Mouse (Mus musculus): Measurements from ENCODE around the gene Klhdc3. TPM values are rescaled to one million over a fixed set of nuclear protein-coding genes. Genes with fewer than 3 reads are reported as not detected.

Klhdc3 gene
- polyA plus RNA-seq, 1 experiment from 2014 or later = 147 TPM

GRCm38 (mm10) chr17:46642060-46642459 lies 38.7 kb downstream of the Klhdc3 start:
- no peak overlapping the region for H3K4me3 ChIP-seq (ENCODE audit: low read depth, low read length)
- DNase-seq (ENCODE audit: low spot score) = no peak
- no peak overlapping the region for H3K9ac ChIP-seq (ENCODE audit: low read length)
- H3K27me3 ChIP-seq (replicated peaks; ENCODE audit: control insufficient read depth, insufficient read depth, low read length) = no peaks in the 10 kb centered on the region
- H3K27ac ChIP-seq (ENCODE audit: low read depth, low read length) = no peak overlapping the region
- WGBS = 93% methylated on average over 17 of the region's 17 CpGs
- H3K4me2 ChIP-seq (ENCODE audit: low read length) = no peak overlapping the region
- ATAC-seq = no peak
- peaks cover 12% of the 10 kb centered on the region for H3K4me1 ChIP-seq (ENCODE audit: control insufficient read depth, insufficient read depth, low read length)
- H3K9me3 ChIP-seq (replicated peaks; ENCODE audit: control insufficient read depth, low read length) = no peaks in the 10 kb centered on the region
- H3K36me3 ChIP-seq (ENCODE audit: control insufficient read depth, insufficient read depth, low read length) = peaks cover 46% of the 10 kb centered on the region

GRCm38 (mm10) chr17:46639929-46640328 lies 40.8 kb downstream of the Klhdc3 start:
- Histone ChIP-seq H3K27ac (ENCODE audit: low read depth, low read length) (no peak overlapping the region), H3K27me3 (replicated peaks; ENCODE audit: control insufficient read depth, insufficient read depth, low read length) (no peaks in the 10 kb centered on the region), H3K4me3 (ENCODE audit: low read depth, low read length) (no peak overlapping the region), H3K9me3 (replicated peaks; ENCODE audit: control insufficient read depth, low read length) (no peaks in the 10 kb centered on the region), H3K4me1 (ENCODE audit: control insufficient read depth, insufficient read depth, low read length) (peaks cover 11% of the 10 kb centered on the region), H3K9ac (ENCODE audit: low read length) (no peak overlapping the region), H3K4me2 (ENCODE audit: low read length) (no peak overlapping the region), H3K36me3 (ENCODE audit: control insufficient read depth, insufficient read depth, low read length) (peaks cover 55% of the 10 kb centered on the region)
- DNase-seq (ENCODE audit: low spot score) (no peak), ATAC-seq (no peak)
- WGBS = 72% methylated on average over 9 of the region's 9 CpGs

GRCm38 (mm10) chr17:46636831-46637523 lies 43.7 kb downstream of the Klhdc3 start:
- Histone ChIP-seq H3K9ac (ENCODE audit: low read length) (no peak overlapping the region; the same call in 1 of the 2 replicates), H3K27ac (ENCODE audit: low read depth, low read length) (peak overlapping the region; percentile 61; the same call in 1 of the 2 replicates)
- ATAC-seq = peak; percentile 79

GRCm38 (mm10) chr17:46629685-46630441 lies 50.9 kb downstream of the Klhdc3 start:
- H3K27ac ChIP-seq (ENCODE audit: low read depth, low read length) = peak overlapping the region; percentile 82
- H3K4me1 ChIP-seq (ENCODE audit: control insufficient read depth, insufficient read depth, low read length) = peaks cover 14% of the 10 kb centered on the region
- H3K4me2 ChIP-seq (ENCODE audit: low read length) = peak overlapping the region; percentile 70
- H3K27me3 ChIP-seq (replicated peaks; ENCODE audit: control insufficient read depth, insufficient read depth, low read length) = no peaks in the 10 kb centered on the region
- H3K36me3 ChIP-seq (ENCODE audit: control insufficient read depth, insufficient read depth, low read length) = peaks cover 39% of the 10 kb centered on the region
- WGBS = 13% methylated on average over 12 of the region's 12 CpGs
- H3K9me3 ChIP-seq (replicated peaks; ENCODE audit: control insufficient read depth, low read length) = no peaks in the 10 kb centered on the region
- ATAC-seq (peak; percentile 6), DNase-seq (ENCODE audit: low spot score) (no peak)
- H3K9ac ChIP-seq (ENCODE audit: low read length) = peak overlapping the region; percentile 92
- peak overlapping the region; percentile 90 for H3K4me3 ChIP-seq (ENCODE audit: low read depth, low read length)

More at GRCm38 (mm10) chr17:46636831-46637523, 43.7 kb downstream of the Klhdc3 start:
- Histone ChIP-seq H3K4me2 (ENCODE audit: low read length) (peak overlapping the region; percentile 33), H3K36me3 (ENCODE audit: control insufficient read depth, insufficient read depth, low read length) (peaks cover 69% of the 10 kb centered on the region), H3K4me1 (ENCODE audit: control insufficient read depth, insufficient read depth, low read length) (peaks cover 7% of the 10 kb centered on the region; the same call in 1 of the 2 replicates), H3K27me3 (replicated peaks; ENCODE audit: control insufficient read depth, insufficient read depth, low read length) (no peaks in the 10 kb centered on the region), H3K9me3 (replicated peaks; ENCODE audit: control insufficient read depth, low read length) (no peaks in the 10 kb centered on the region), H3K4me3 (ENCODE audit: low read depth, low read length) (no peak overlapping the region)
- DNase-seq (ENCODE audit: low spot score) = peak; percentile 90
- WGBS = 15% methylated on average over 15 of the region's 15 CpGs

GRCm38 (mm10) chr17:46628791-46629684 lies 51.7 kb downstream of the Klhdc3 start, which contains the start of gene Ptk7:
Gene Ptk7 (minus strand): TSS chr17:46629504.
- H3K4me3 ChIP-seq (ENCODE audit: low read depth, low read length) = peak within 1 kb of the TSS; percentile 90
- peak; percentile 93 for DNase-seq (ENCODE audit: low spot score)
- H3K4me1 ChIP-seq (ENCODE audit: control insufficient read depth, insufficient read depth, low read length) = peaks cover 21% of the 10 kb centered on the region
- H3K27me3 ChIP-seq (replicated peaks; ENCODE audit: control insufficient read depth, insufficient read depth, low read length) = no peaks in the 10 kb centered on the region
- peaks cover 34% of the 10 kb centered on the region for H3K36me3 ChIP-seq (ENCODE audit: control insufficient read depth, insufficient read depth, low read length)
- 1% methylated on average over 73 of the region's 90 CpGs for WGBS
- H3K9ac ChIP-seq (ENCODE audit: low read length) = peak within 1 kb of the TSS; percentile 92
- no peaks in the 10 kb centered on the region for H3K9me3 ChIP-seq (replicated peaks; ENCODE audit: control insufficient read depth, low read length)
- H3K4me2 ChIP-seq (ENCODE audit: low read length) = peak within 1 kb of the TSS; percentile 70
- peak; percentile 86 for ATAC-seq
- H3K27ac ChIP-seq (ENCODE audit: low read depth, low read length) = peak within 1 kb of the TSS; percentile 82

- no peaks in the 10 kb centered on the region for H3K27me3 ChIP-seq (replicated peaks; ENCODE audit: control insufficient read depth, insufficient read depth, low read length)
- WGBS = 1% methylated on average over 13 of the region's 13 CpGs
- peak overlapping the region; percentile 92 for H3K9ac ChIP-seq (ENCODE audit: low read length)
- peaks cover 29% of the 10 kb centered on the region for H3K36me3 ChIP-seq (ENCODE audit: control insufficient read depth, insufficient read depth, low read length)
- H3K27ac ChIP-seq (ENCODE audit: low read depth, low read length) = peak overlapping the region; percentile 82
- H3K4me2 ChIP-seq (ENCODE audit: low read length) = peak overlapping the region; percentile 70
- DNase-seq (ENCODE audit: low spot score) (peak; percentile 48), ATAC-seq (peak; percentile 29)
- peak overlapping the region; percentile 90 for H3K4me3 ChIP-seq (ENCODE audit: low read depth, low read length)
- H3K9me3 ChIP-seq (replicated peaks; ENCODE audit: control insufficient read depth, low read length) = no peaks in the 10 kb centered on the region
- peaks cover 24% of the 10 kb centered on the region for H3K4me1 ChIP-seq (ENCODE audit: control insufficient read depth, insufficient read depth, low read length)
These were observed 52.3 kb downstream of the Klhdc3 start for GRCm38 (mm10) chr17:46628471-46628790.

- H3K27me3 ChIP-seq (replicated peaks; ENCODE audit: control insufficient read depth, insufficient read depth, low read length) = no peaks in the 10 kb centered on the region
- peaks cover 19% of the 10 kb centered on the region for H3K36me3 ChIP-seq (ENCODE audit: control insufficient read depth, insufficient read depth, low read length)
- no peaks in the 10 kb centered on the region for H3K9me3 ChIP-seq (replicated peaks; ENCODE audit: control insufficient read depth, low read length)
- peak overlapping the region; percentile 90 for H3K4me3 ChIP-seq (ENCODE audit: low read depth, low read length)
- H3K4me1 ChIP-seq (ENCODE audit: control insufficient read depth, insufficient read depth, low read length) = peaks cover 24% of the 10 kb centered on the region
- H3K9ac ChIP-seq (ENCODE audit: low read length) = peak overlapping the region; percentile 92
- ATAC-seq (no peak), DNase-seq (ENCODE audit: low spot score) (no peak)
- no peak overlapping the region for H3K27ac ChIP-seq (ENCODE audit: low read depth, low read length)
- WGBS = 56% methylated on average over 6 of the region's 6 CpGs
- H3K4me2 ChIP-seq (ENCODE audit: low read length) = peak overlapping the region; percentile 70
These were observed 53.3 kb downstream of the Klhdc3 start for GRCm38 (mm10) chr17:46627409-46627808.

- 69% methylated on average over 12 of the region's 12 CpGs for WGBS
- H3K4me2 ChIP-seq (ENCODE audit: low read length) = no peak overlapping the region
- no peak overlapping the region for H3K4me3 ChIP-seq (ENCODE audit: low read depth, low read length)
These were observed 56.1 kb downstream of the Klhdc3 start for GRCm38 (mm10) chr17:46624598-46624997.

More at GRCm38 (mm10) chr17:46624598-46624997, 56.1 kb downstream of the Klhdc3 start:
- ATAC-seq (no peak), DNase-seq (ENCODE audit: low spot score) (no peak)
- Histone ChIP-seq H3K9ac (ENCODE audit: low read length) (peak overlapping the region; percentile 48), H3K27me3 (replicated peaks; ENCODE audit: control insufficient read depth, insufficient read depth, low read length) (no peaks in the 10 kb centered on the region), H3K36me3 (ENCODE audit: control insufficient read depth, insufficient read depth, low read length) (no peaks in the 10 kb centered on the region), H3K27ac (ENCODE audit: low read depth, low read length) (peak overlapping the region; percentile 35; the same call in 1 of the 2 replicates), H3K4me1 (ENCODE audit: control insufficient read depth, insufficient read depth, low read length) (peaks cover 36% of the 10 kb centered on the region), H3K9me3 (replicated peaks; ENCODE audit: control insufficient read depth, low read length) (no peaks in the 10 kb centered on the region)
